Mouse (Mus musculus) lung, postnatal 14 days (tissue): ENCODE data around the gene Nfkb2.
A peak's percentile ranks its signal among the peaks of the same experiment; 100 is the strongest.

Source experiments
- DNase-seq: peaks from one replicate; pipeline ENCODE4 v3.0.0; 2021

Gene Nfkb2

DNA sequence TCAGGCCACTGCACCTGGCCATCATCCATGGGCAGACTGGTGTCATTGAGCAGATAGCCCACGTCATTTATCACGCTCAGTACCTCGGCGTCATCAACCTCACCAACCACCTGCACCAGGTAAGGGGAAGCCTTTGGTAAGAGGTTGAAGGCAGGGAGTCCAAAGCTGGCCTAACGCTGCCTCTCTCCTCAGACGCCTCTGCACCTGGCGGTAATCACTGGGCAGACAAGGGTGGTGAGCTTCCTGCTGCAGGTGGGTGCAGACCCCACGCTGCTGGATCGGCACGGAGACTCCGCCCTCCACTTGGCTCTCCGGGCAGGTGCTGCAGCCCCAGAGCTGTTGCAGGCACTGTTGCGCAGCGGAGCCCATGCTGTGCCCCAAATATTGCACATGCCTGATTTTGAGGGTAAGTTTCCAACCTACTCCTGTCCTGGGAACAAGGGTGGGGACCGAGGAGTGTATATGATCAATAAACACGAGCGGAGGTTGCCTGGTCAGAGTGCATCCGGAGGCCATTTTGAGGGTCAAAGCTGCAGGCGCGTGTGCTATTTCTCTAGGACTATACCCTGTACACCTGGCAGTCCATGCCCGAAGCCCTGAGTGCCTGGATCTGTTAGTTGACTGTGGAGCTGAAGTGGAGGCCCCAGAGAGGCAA is 5.7 kb downstream of the Nfkb2 start:
- DNase-seq: no peak

GRCm38 (mm10) chr19:46310312-46310865 is 6.3 kb downstream of the Nfkb2 start:
- DNase-seq: no peak

- DNase-seq: no peak
These were observed 7.2 kb downstream of the Nfkb2 start for GRCm38 (mm10) chr19:46311341-46311740.

DNA sequence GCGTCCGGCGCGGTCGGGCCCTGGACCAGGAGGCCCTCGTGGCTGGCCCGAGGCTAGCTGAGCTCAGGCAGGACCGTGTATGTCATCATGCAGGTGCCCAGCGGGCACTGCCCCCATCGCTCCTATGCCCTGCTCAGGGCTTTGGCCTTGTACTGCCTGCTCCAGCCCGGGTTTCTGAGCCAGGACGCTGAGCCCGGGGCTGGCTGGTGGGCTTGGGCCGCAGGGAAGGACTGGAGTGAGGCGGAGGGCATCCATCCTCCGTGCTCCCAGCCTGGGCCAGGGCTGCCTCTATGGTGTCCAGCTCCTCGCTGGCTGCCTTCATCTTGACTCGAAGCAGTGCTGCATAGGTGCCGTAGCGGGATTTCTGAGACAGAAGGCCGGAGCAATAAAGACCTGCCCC is 8.4 kb downstream of the Nfkb2 start:
- no peak for DNase-seq

- DNase-seq: no peak
These were observed 9.0 kb downstream of the Nfkb2 start for GRCm38 (mm10) chr19:46313116-46313515.

GRCm38 (mm10) chr19:46313591-46313990 is 9.5 kb downstream of the Nfkb2 start:
- DNase-seq: no peak

DNA sequence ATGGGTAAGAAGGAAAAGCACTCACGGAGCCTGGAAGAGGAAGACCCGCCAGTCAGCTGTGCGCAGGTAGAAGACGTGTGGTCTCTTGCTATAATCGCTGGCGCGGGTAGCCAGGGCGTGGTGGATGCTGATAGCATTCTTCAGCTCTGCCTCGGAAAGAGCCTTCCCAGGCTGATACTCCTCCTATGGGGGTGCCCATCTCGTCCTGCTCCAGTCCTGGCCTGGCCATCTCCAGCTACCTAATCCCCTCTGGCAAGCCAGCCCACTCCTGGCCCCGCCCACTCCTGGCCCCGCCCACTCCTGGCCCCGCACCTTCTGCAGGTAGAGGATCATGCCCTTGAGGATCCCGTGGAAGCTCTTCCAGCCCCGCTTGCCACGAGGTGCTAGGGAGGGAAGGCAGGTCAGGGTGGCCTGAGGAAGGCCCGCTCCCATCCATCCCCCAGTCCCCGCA is 10.1 kb downstream of the Nfkb2 start:
- DNase-seq: no peak

DNA sequence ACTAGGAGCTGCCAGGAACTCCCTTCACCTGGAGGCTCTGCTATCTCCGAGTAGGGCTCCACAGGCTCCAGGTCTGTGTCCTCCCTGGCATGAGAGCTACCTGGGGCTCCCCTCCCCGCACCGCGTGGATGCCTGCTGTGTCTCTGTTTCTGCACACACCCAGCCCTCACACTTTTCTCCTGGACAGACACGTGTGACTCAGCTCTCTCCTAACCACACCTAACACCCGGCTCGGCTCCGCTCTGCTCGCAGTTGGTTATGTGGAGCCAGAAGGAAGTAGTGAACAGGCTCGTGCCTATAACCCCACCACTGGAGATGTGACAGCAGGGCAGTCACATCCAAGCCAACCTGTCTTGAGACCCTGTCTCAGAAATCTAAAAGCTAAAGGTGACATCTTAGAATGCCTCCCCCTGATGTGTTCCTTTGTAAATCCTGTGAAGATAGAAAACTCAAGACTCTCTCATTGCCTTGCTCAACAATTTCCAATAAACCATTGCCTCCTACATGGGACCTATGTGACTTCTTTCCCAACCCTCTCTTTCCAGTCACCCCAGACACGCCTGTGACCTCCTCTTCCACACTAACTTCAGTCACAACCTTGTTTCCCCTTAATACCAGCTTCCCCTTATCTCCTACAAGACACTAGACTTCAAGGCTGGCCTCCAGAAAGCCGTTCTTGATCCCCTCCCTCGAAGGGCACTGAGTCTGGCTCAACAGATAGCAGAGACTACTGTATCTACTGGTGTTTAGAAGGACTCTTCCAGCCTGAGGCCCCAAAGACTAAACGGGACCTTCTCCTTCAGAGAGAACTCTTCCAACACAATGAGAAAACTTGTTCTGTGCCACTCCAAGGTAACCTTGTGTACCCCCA is 11.0 kb downstream of the Nfkb2 start:
- no peak for DNase-seq

DNA sequence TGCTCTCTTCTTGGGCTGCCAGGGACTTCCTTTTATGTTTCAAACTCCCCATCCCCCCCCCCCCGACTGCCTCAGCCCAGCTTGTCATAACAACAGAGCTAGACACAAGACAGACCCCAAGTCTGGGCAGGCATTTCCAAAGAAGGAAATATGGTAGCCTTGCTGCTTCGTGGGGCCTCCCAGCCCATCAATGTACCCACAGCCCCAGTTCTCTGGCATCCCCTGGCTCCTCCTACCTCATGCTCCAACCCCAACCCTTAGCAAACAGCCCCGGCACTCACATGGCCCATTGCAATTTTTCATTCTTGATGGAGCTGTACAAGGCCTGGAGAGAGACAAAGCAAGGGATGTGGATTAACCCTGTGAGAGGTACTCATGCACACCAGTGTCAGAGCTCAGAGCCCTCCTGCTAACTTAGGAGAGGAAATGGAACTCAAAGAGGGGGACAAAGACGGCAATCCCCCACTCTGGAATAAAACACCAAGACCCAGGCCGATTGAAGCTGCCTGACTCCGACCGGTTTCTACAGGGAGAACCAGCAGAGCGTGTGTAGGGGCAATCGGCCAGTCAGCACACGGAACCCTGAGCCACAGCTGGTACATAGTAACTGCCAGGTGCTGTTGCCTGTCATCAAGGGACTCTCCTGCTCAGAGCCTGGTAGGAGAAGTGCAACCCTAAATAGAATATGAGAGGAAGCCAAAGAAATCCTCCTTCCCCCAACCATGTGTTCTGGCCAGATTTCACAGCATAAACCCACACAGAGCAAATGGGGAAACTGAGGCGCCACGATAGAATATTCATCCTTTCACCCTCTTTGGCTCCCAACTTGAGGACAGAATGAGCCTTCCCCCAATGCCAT is 11.9 kb downstream of the Nfkb2 start:
- DNase-seq: no peak

DNA sequence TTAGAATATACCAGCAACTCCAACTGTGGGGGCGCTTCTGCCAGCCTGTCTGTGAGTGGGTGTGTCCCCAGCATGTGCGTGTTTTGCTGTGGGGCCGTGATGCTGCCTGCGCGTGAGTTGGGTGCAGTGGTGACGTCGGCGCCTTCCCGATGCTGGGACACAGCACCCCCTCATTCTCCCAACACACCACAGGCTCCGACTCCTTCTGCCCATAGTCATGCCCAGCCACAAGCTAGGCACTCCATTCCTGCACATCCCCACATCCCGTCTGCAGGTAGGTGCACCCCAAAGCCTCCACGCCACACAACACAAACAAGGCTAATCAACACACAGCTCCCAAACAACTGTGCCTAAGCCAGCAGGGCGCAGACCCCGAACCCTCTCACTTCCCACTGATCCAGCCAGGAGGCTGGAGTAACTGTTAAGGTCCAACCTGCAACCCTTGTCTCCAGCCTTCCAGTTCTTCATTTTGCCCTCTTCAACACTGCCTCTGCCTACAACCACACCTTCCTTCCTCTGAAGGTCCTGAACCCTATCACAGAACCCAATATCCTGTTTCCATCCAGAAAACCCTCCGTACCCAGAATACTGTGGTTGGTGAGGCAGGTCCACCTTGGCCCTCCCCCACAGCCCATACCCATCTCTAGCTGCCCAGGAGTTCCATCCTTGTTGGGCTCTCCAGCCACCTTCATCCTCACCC is 12.9 kb downstream of the Nfkb2 start:
- DNase-seq: no peak

- DNase-seq: no peak
These were observed 13.4 kb downstream of the Nfkb2 start for GRCm38 (mm10) chr19:46317546-46317885.

DNA sequence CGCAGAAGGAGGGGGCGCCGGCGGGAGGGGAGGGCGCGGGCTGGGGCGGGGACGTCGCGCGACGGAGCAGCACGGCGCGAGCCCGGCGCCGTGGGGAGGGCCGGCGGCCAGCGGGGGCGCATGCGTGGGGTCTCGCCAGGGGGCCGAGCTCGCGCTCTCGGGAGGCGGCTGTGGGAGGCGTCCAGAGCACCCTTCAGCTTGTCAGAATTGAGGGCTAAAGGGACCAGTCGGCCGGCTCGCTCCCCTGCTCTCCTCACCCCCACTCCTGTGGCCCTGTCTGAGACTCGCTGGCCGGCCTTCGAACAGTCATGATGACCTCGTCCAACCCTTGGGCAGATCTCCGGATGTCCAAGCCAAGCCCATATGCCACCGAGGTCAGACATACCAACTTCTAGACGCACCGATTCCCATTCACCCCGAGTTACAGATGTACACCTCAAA is 13.9 kb downstream of the Nfkb2 start:
- DNase-seq: no peak

DNA sequence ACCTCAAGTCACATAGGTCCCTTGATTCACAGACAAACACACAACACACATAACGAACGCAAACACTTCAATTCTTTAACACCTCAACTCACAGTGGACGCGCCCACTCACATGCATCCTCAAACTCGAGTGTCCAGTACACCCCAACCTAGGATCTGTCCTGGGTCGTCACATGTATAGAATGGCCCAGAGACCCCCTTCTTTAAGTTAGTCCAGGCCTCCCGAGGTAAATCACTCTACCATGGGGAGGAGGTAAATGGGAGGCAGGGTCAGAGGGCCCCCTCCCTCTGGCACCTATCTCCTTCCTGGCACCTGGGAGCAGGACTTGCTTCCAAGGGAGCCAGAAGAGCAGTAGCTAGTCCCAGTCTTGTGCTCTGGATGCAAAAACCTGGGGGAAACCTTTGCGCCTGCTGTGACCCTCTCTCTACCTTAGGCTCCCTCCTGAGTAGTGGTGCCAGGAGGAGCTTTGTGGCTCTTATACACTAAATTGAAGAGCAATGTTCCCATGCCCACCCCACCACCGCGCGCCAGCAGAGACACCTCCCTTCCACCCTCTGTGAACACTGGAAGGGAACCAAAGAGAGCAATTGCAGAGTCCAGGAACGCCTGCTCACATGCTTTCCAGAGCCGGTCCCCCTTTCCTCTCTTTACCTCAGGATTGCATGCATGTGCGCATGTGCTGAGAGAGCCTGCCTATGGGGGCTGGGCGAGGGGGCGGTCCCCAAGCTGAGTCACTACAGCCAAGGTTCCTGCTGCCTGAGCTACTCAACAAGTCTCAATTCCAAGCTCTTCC is 14.7 kb downstream of the Nfkb2 start:
- DNase-seq: peak; percentile 63

DNA sequence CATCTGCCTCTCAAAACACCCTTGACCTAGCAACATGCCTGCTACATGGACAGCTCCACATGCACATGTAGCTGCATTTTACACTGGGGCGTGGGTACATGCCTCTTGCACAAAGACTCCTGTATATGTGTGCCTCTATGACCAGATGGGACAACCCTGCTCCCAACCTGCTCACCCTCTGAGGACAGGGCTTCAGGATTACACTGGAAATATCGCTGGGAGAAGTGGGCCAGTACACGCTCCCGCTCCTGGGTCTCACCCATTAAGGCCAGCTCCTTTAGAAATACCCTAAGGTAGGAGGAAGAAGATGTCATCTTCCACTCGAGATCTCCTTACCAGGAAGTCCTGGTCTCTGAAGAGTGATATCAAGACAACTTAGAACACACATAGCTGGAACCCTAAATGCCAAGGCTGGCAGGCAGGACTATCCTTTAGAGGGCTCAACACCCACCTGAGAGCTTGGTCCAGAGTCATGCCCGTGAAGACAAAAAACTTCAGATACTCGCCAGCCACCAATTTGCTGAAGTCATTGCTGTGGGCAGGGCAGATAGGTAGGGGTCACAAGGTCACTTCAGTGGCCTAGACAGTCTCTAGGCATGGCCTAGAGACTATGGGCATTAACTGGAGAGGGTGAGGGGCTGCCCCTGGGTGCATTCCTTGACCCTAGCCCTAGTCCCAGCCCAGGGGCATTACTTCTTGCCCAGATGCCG is 16.1 kb downstream of the Nfkb2 start:
- no peak for DNase-seq

DNA sequence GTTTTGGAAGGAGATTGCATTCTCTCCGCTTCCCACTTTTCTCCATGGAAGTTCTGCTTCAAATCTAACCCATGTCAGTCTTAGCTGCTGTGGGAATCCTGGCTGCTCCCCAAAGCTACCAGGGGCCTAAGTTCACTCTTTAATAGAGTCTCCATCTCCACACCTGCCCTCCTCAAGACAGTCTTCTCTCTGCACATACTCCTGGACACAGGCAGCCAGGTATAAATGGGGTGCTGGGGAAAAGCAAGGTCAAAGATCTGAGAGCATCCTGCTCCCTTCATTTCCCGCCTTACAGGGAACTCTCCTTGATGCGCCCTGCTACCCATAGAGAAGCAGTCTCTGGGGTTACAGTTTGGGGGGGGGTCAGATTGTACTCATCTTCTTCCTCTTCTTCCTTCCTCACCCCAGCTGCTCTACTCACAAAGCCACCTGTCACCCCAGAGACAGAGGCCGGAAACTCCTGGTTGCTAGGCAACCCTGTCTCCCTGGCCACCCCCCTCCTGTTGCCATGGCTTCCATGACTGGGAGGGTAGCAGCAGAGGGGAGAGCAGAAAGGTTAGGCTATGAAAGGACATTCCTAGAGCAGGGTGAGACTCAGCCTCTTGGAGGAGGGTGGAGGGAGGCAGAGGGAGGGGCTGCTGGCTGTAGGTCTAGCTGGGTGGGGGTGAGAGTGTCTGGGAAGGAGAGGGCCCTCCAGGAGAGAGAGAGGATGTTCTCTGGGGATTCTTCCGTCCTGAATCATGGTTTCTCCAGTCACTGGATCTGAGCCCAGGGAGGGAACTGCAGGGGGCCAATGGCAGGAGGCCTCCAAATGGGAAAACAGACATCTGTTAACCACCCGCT is 17.2 kb downstream of the Nfkb2 start:
- no peak for DNase-seq

- DNase-seq: no peak
These were observed 18.2 kb downstream of the Nfkb2 start for GRCm38 (mm10) chr19:46322144-46322995.

DNA sequence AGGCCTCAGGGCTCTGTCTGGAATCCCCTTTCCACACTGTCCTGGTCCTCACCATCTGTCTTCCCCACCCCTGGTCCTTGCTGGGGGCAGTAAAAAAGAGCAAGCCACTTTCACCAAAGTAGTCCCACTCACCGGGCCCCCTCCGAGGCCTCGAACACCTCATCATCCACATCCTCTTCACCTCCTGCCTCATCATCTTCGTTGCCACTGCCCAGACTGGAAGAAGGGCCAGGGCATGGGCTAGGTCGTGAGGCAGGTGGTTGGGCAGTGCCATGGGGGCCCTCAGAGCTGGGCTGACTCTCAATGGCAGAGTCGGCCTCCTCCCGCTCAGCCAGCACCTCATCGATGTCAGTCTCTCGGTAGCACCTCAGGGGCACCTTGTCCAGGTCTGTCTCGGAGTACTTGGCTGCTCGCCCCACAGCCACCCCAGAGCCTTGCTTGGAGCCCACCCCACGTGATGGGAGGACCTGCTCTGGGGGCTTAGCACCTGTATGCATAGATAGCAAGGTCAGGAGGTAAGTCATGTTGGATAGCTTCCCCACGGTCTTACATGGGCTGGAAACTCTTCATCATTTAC is 19.0 kb downstream of the Nfkb2 start:
- DNase-seq: no peak

DNA sequence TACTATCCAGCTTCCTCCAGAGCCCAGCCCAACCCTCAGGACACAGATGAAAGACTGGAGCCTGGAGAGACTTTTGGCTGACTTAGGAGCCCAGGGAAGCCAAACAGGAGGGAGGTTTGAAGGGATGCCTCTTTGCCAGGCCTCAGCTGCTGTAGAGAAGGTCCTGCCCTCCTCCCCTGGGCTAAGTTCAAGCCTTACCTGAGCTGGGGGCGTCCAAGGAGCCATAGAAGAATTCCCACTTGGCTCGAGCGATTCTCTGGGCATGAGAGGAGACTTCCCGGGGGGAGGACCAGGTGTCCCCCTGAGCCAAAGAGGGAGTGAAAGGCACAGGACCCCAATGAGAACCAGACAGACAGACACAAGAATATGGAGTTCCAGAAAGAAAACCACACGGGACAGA is 19.6 kb downstream of the Nfkb2 start:
- no peak for DNase-seq

DNA sequence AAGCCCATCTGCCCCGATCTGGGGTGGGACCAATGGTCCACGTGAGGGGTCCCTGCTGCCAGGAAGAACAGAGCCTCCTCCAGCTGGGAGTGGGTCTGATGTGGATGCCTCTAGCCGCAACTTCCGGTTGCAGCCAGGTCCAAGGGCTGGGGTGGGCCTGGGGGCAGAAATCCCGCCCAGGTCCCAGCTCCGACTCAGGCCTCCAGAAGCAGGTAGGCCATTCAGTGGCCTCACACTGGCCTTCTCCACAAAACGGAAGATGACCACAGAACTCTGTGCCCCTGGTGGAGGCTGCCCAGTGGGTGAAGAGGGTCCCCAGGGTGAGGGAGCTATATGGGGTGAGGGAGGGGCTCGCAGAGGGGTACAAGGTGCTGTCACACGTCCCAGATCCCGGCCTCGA is 20.2 kb downstream of the Nfkb2 start:
- DNase-seq: no peak
